Mouse (Mus musculus) CH12.LX (cell line): ENCODE measurements around the gene Gm45194.

Source experiments
- ELF1 ChIP-seq: IDR thresholded peaks from 2 replicates; pipeline ENCODE4 v1.6.1; 2014; ENCODE audit warnings: low read depth, mild to moderate bottlenecking, inconsistent platforms, low read length, improper control_type of control experiment
- POLR2A ChIP-seq: IDR thresholded peaks from 2 replicates; pipeline ENCODE4 v1.6.1; 2011; ENCODE audit warnings: low read depth, mild to moderate bottlenecking, improper control_type of control experiment, low read length
- ZC3H11A ChIP-seq: IDR thresholded peaks from 2 replicates; pipeline ENCODE4 v1.6.1; 2012; ENCODE audit warnings: low read depth, mild to moderate bottlenecking, inconsistent platforms, low read length, improper control_type of control experiment

GRCm38 (mm10) chrX:111917422-111917821 lies 26.2 kb downstream of the Gm45194 start:
- TF ChIP-seq POLR2A (no peak), ELF1 (no peak), ZC3H11A (no peak)
